Comparison of ENCODE assay signal across 19 mouse cellular contexts in the genomic region with DNA sequence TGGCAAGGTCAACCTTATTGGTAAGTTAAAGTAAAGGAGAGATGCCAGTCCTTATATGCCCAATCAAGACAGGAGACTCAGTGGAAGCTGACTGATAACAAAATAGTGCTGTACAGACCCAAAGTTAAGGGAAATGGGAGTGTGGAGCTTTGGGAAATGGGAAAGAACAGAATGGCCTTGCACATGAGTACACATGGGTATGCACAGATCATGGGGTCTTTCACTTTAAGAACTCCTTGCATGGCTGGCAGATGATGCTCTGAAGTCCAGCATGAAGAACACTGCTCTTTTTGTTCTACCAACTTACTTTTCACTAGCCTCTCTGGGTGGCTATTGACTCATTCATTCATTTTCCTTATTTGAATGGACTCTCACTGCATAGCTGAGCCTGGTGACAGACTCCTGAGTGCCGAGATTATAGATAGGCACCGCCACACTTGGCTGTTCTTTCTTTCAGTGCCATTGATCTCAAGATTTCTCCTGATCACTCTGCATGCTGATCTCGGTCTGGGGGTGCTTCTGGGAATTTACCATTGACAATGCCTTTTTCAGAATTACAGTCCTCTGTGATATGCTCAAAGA.
DNase-seq lines count a peak whose midpoint lies in the region; ATAC-seq lines count a peak whose summit lies in the region.
"Had no signal": no experiment of that assay in that cellular context is flagged by ENCODE, and none has a peak within 500 bp of the region (broad histone marks: within the 10 kb centered on the region; RNA-seq: fewer than 3 reads in every experiment).

No protein-coding gene starts in this region.

- H3K9me3 ChIP-seq in forebrain, embryonic 14.5 days (replicated peaks; ENCODE audit: control insufficient read depth, low read length) = no peaks in the 10 kb centered on the region
- no peaks in the 10 kb centered on the region for H3K9me3 ChIP-seq in forebrain, embryonic 13.5 days (replicated peaks)
- H3K9me3 ChIP-seq in hindbrain, embryonic 13.5 days = no peaks in the 10 kb centered on the region
- H3K9me3 ChIP-seq in midbrain, embryonic 14.5 days (ENCODE audit: control insufficient read depth, low read length) = no peaks in the 10 kb centered on the region
- H3K9me3 ChIP-seq: embryonic facial prominence, embryonic 10.5 days; heart, embryonic 13.5 days; limb, embryonic 10.5 days had no signal

- no peaks in the 10 kb centered on the region for H3K27me3 ChIP-seq in forebrain, embryonic 14.5 days (replicated peaks; ENCODE audit: control insufficient read depth, insufficient read depth, low read length)
- H3K27me3 ChIP-seq in forebrain, embryonic 13.5 days = no peaks in the 10 kb centered on the region
- H3K27me3 ChIP-seq in hindbrain, embryonic 13.5 days = no peaks in the 10 kb centered on the region
- no peaks in the 10 kb centered on the region for H3K27me3 ChIP-seq in midbrain, embryonic 14.5 days (ENCODE audit: control insufficient read depth, insufficient read depth, low read length)
- H3K27me3 ChIP-seq: heart, embryonic 13.5 days had no signal

- no peak overlapping the region for H3K4me2 ChIP-seq in forebrain, embryonic 14.5 days (ENCODE audit: low read length)
- H3K4me2 ChIP-seq in forebrain, embryonic 13.5 days = no peak overlapping the region
- no peak overlapping the region for H3K4me2 ChIP-seq in hindbrain, embryonic 13.5 days
- H3K4me2 ChIP-seq in midbrain, embryonic 14.5 days (ENCODE audit: low read length) = no peak overlapping the region
- H3K4me2 ChIP-seq: heart, embryonic 13.5 days had no signal

- H3K9ac ChIP-seq in forebrain, embryonic 14.5 days (ENCODE audit: low read length) = no peak overlapping the region
- no peak overlapping the region for H3K9ac ChIP-seq in forebrain, embryonic 13.5 days
- H3K9ac ChIP-seq in hindbrain, embryonic 13.5 days = no peak overlapping the region
- H3K9ac ChIP-seq in midbrain, embryonic 14.5 days (replicated peaks; ENCODE audit: low read length) = no peak overlapping the region
- H3K9ac ChIP-seq: heart, embryonic 13.5 days; liver, postnatal 0 days had no signal

- H3K27ac ChIP-seq in forebrain, embryonic 14.5 days (ENCODE audit: low read depth, low read length) = no peak overlapping the region
- no peak overlapping the region for H3K27ac ChIP-seq in forebrain, embryonic 13.5 days
- H3K27ac ChIP-seq in hindbrain, embryonic 13.5 days = peak overlapping the region; percentile 30; the same call in 1 of the 2 replicates
- no peak overlapping the region for H3K27ac ChIP-seq in midbrain, embryonic 14.5 days (replicated peaks; ENCODE audit: low read depth, low read length)
- H3K27ac ChIP-seq: embryonic facial prominence, embryonic 10.5 days; heart, embryonic 13.5 days; left cerebral cortex, adult 2 months; limb, embryonic 10.5 days had no signal

- H3K4me3 ChIP-seq in forebrain, embryonic 14.5 days (ENCODE audit: low read depth, low read length) = no peak overlapping the region
- H3K4me3 ChIP-seq in forebrain, embryonic 13.5 days = no peak overlapping the region
- H3K4me3 ChIP-seq in hindbrain, embryonic 13.5 days = no peak overlapping the region
- H3K4me3 ChIP-seq in midbrain, embryonic 14.5 days (replicated peaks; ENCODE audit: low read depth, low read length) = no peak overlapping the region
- H3K4me3 ChIP-seq: embryonic facial prominence, embryonic 10.5 days; heart, embryonic 13.5 days; left cerebral cortex, adult 2 months; limb, embryonic 10.5 days had no signal

- H3K36me3 ChIP-seq in forebrain, embryonic 14.5 days (ENCODE audit: control insufficient read depth, insufficient read depth, low read length) = no peaks in the 10 kb centered on the region
- H3K36me3 ChIP-seq in forebrain, embryonic 13.5 days (ENCODE audit: poor library complexity, severe bottlenecking) = no peaks in the 10 kb centered on the region
- no peaks in the 10 kb centered on the region for H3K36me3 ChIP-seq in hindbrain, embryonic 13.5 days
- no peaks in the 10 kb centered on the region for H3K36me3 ChIP-seq in midbrain, embryonic 14.5 days (ENCODE audit: control insufficient read depth, insufficient read depth, low read length)
- H3K36me3 ChIP-seq: embryonic facial prominence, embryonic 10.5 days; heart, embryonic 13.5 days; limb, embryonic 10.5 days had no signal

- DNase-seq in forebrain, embryonic 14.5 days (ENCODE audit: low spot score) = peak; percentile 13
- DNase-seq in Muller cell, postnatal 12 days (ENCODE audit: inconsistent ontology term) = peak; percentile 49
- DNase-seq in midbrain, embryonic 14.5 days = peak; percentile 20
- no peak for DNase-seq in adrenal gland, postnatal 36 days
- no peak for DNase-seq in ovary, adult 18-20 months (ENCODE audit: low spot score)
- DNase-seq: B cell, adult 2 months; cerebellum, postnatal 14 days; kidney, adult 9 months; kidney, postnatal 4 days; layer of hippocampus, adult 9-11 months; liver, postnatal 0 days; lung, postnatal 14 days; right cerebral cortex, adult 18-20 months had no signal

- ATAC-seq in forebrain, embryonic 14.5 days = no peak
- no peak; the same call in 1 of the 2 replicates for ATAC-seq in forebrain, embryonic 13.5 days
- ATAC-seq in hindbrain, embryonic 13.5 days (ENCODE audit: low FRiP score) = peak; percentile 78; the same call in 1 of the 2 replicates
- no peak for ATAC-seq in midbrain, embryonic 14.5 days (ENCODE audit: low FRiP score, low TSS enrichment)
- ATAC-seq: liver, postnatal 0 days had no signal

- 8% methylated on average over 3 of the region's 3 CpGs for WGBS in forebrain, embryonic 14.5 days
- 10% methylated on average over 3 of the region's 3 CpGs for WGBS in forebrain, embryonic 13.5 days
- WGBS in hindbrain, embryonic 13.5 days = 12% methylated on average over 3 of the region's 3 CpGs
- WGBS in midbrain, embryonic 14.5 days = 3% methylated on average over 3 of the region's 3 CpGs

- no peaks in the 10 kb centered on the region for H3K4me1 ChIP-seq in forebrain, embryonic 14.5 days (ENCODE audit: control insufficient read depth, insufficient read depth, low read length)
- H3K4me1 ChIP-seq in forebrain, embryonic 13.5 days = 0 out of 2 replicates have a peak, but pooled peaks cover 6% of the 10 kb centered on the region
- H3K4me1 ChIP-seq in hindbrain, embryonic 13.5 days (replicated peaks) = peaks cover 7% of the 10 kb centered on the region; the same call in 1 of the 2 replicates
- 0 out of 2 replicates have a peak, but pooled peaks cover 5% of the 10 kb centered on the region for H3K4me1 ChIP-seq in midbrain, embryonic 14.5 days (ENCODE audit: control insufficient read depth, insufficient read depth, low read length)
- H3K4me1 ChIP-seq: embryonic facial prominence, embryonic 10.5 days; heart, embryonic 13.5 days; limb, embryonic 10.5 days had no signal

Comparison
In these comparisons a context has a peak if more than half of its experiments do, and no peak if none do; other contexts are left out.
1. DNase-seq: peak in forebrain, embryonic 14.5 days (single experiment), Muller cell, postnatal 12 days (single experiment) and midbrain, embryonic 14.5 days (single experiment); none in adrenal gland, postnatal 36 days (0 of 2) and ovary, adult 18-20 months (single experiment).